ENCODE assay signal across 15 mouse cellular contexts in the genomic region with DNA sequence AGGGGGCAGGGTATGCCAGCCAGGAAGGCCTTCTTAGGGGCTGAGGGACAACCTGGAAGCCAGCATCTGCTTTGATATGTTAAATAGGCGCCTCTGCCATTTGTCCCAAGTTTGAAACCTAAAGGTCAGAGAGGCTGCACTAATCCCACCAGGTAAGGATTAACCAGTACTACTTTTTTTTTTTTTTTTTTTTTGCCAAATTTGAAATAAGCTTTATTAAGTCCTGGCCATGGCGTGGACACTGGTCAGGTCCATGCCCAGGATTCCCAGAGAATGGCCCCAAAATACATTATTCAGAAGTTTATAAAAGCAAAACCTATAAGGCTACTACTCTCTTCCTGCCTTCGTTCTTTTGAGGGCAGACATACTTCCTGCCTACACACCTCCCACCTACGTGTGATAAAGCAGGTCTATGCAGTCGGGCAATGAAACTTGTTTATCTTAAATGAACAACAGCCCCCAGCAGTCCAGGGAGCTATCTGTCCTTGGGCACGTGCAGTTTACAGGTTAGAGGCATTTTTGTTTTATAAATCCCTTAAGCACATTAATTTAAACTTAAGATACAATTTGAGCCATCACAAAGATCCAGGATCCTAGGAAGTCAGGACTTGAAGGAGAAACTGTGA. TPM values are rescaled to one million over a fixed set of nuclear protein-coding genes. Genes with fewer than 3 reads are reported as not detected.
A peak's percentile ranks its signal among the peaks of the same experiment; 100 is the strongest.
DNase-seq lines count a peak whose midpoint lies in the region.
"Had no signal": no experiment of that assay in that cellular context is flagged by ENCODE, and none has a peak within 500 bp of the region (broad histone marks: within the 10 kb centered on the region; RNA-seq: fewer than 3 reads in every experiment).

No protein-coding gene starts in this region.

- intact Hi-C loops in heart, postnatal 36 days (cut with DNase I) = no loop called here

- peak; percentile 68 for DNase-seq in CD4-positive helper T cell, adult 2 months (ENCODE audit: low read depth, low spot score)
- DNase-seq in CD8-positive naive resting alpha-beta T cell, adult 2 months (ENCODE audit: low read depth in 2 of 2, low spot score in 2 of 2) = peak; percentile 35 to 47
- DNase-seq in T-cell, adult 2 months (ENCODE audit: low spot score) = peak; percentile 64
- peak; percentile 75 for DNase-seq in naive thymus-derived CD4-positive, alpha-beta T cell, adult 2 months (ENCODE audit: low read depth)
- DNase-seq in layer of hippocampus, postnatal 14 days (ENCODE audit: low spot score in 2 of 2) = no peak
- DNase-seq in layer of hippocampus, adult 9-11 months = no peak
- no peak for DNase-seq in heart, postnatal 36 days
- DNase-seq: adrenal gland, postnatal 14 days; B cell, adult 2 months; cerebellum, postnatal 25 days; kidney, adult 9 months; kidney, postnatal 36 days; lung, postnatal 14 days had no signal

RNA-seq across cellular contexts. Expression of gene Wnk1, which starts 27.2 kb away (rescaled TPM):
- 100 to 1,000 TPM; 158 to 165 TPM for total RNA-seq in layer of hippocampus, postnatal 14 days (2021)
- 100 to 1,000 TPM; 336 to 353 TPM for total RNA-seq in heart, postnatal 36 days (2021)

RNA-seq across cellular contexts. Expression of gene Ninj2, which starts 27.5 kb away (rescaled TPM):
- total RNA-seq in layer of hippocampus, postnatal 14 days (2021) = under 1 TPM; 0.69 to 0.81 TPM
- total RNA-seq in heart, postnatal 36 days (2021) = not detected
- total RNA-seq: adrenal gland, postnatal 14 days; gastrocnemius, postnatal 4 days; neutrophil, adult 5-6 weeks had no signal

Comparison
In these comparisons a context has a peak if more than half of its experiments do, and no peak if none do; other contexts are left out.
1. DNase-seq: peak in CD4-positive helper T cell, adult 2 months (single experiment), CD8-positive naive resting alpha-beta T cell, adult 2 months (2 of 2), T-cell, adult 2 months (single experiment) and naive thymus-derived CD4-positive, alpha-beta T cell, adult 2 months (single experiment); none in layer of hippocampus, postnatal 14 days (0 of 2), layer of hippocampus, adult 9-11 months (single experiment) and heart, postnatal 36 days (0 of 2).